Mouse (Mus musculus) thymus, adult 18-20 months (tissue): ENCODE results near the gene Rita1.
A peak's percentile ranks its signal among the peaks of the same experiment; 100 is the strongest.

Experiments used
- DNase-seq, 2 experiments: peaks; one replicate each; pipeline ENCODE4 v3.0.0; 2022; ENCODE audit warnings: mixed read lengths in 2 of 2

Gene Rita1

GRCm38 (mm10) chr5:120627515-120628300, 15.3 kb upstream of the Rita1 start:
- no peak for DNase-seq

DNA sequence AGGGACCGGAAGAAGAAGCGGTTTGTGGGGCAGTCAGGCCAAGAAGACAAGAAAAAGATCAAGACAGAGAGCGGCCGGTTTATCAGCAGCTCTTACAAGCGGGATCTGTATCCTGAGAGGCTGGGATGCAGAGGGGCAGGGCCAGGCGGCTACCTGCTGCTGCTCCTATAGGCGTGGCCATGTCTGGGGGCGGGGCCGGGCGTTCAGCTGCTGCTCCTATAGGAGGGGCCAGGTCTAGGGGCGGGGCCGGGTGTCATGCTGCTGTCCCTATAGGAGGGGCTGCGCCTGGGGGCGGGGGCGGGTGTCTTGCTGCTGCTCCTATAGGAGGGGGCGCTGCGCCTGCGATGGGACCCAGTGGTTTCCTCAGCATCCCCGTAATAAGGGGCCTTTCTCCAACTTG, 14.0 kb upstream of the Rita1 start:
- DNase-seq = no peak

DNA sequence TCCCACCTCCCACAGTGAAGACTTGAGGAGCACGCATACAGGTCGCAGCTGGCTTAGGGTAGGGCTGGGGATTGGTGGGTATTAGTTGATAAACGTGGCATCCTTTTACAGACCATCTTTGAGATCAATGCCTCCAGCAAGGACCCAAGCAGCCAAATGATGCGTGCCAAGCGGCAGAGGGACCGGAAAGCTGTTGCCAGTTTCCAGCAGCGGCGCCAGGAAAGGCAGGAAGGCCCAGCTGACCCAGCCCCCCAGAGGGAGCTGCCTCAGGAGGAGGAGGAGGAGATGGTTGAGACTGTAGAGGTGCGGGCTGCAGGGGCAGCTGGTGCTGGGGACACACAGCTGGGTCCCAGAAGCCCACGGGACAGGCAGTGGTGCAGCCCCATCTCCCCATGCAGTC, 12.0 kb upstream of the Rita1 start:
- DNase-seq = no peak

- peak in 1 of 2 experiments; percentile 60 for DNase-seq
Measured at GRCm38 (mm10) chr5:120622198-120622851, 9.9 kb upstream of the Rita1 start.

- no peak for DNase-seq
Measured at GRCm38 (mm10) chr5:120621846-120622197, 9.4 kb upstream of the Rita1 start.

DNA sequence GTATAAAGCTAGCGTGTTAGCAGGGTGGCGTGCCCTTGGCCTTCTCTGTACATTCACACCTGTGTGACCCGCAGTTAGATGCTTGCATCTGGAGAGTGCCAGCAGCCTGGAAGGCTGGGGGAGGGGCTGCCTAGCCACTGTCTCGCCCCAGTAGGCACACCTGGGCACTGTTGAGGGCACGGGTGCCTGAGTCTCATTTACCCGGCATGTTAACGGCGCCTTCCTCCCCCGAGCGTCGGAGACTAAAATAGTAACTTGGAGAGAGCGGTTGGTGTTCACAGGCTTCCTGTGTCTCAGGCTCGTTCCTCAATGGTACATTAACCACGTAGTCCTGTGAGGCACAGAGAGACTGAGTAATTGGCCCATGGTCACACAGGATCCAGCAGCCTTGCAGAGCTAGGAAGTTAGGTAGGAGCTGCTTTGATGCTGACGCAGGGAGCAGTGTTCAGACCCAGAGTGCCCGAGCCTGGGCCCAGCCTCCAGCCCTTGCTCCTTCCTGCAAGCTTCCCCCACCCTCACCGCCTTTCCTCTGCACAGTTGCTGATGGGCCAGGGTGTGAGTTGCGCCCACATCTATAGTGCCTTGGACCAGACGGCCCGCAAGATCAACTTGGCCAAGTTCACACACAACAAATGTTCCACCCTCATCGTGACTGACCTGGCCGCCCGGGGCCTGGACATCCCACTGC, 8.8 kb upstream of the Rita1 start:
- DNase-seq = peak; percentile 88 to 93

- peak; percentile 84 to 89 for DNase-seq
Measured at GRCm38 (mm10) chr5:120620375-120621077, 8.1 kb upstream of the Rita1 start.

GRCm38 (mm10) chr5:120619201-120619600, 6.8 kb upstream of the Rita1 start:
- peak; percentile 57 to 68 for DNase-seq

DNA sequence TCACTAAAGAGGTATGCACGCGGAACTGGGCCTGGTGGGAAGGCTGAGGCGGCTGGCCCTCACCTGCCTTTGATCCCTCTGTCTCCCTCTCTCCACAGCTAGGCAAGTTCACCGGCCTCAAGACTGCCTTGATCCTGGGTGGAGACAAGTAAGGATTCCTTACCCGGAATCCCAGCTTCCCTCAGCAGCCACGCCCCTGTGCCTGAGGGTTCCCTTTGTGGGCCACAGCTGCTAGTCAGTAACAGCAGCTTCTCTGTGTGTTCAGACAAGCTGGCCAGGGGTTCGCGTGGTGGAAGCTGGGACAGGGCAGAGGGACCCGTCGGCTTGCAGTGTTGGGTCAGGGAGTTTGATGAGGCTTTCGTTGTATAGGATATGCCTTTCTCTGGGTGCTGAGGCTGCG, 6.4 kb upstream of the Rita1 start:
- no peak for DNase-seq

GRCm38 (mm10) chr5:120615903-120616302, 3.5 kb upstream of the Rita1 start:
- no peak for DNase-seq

DNA sequence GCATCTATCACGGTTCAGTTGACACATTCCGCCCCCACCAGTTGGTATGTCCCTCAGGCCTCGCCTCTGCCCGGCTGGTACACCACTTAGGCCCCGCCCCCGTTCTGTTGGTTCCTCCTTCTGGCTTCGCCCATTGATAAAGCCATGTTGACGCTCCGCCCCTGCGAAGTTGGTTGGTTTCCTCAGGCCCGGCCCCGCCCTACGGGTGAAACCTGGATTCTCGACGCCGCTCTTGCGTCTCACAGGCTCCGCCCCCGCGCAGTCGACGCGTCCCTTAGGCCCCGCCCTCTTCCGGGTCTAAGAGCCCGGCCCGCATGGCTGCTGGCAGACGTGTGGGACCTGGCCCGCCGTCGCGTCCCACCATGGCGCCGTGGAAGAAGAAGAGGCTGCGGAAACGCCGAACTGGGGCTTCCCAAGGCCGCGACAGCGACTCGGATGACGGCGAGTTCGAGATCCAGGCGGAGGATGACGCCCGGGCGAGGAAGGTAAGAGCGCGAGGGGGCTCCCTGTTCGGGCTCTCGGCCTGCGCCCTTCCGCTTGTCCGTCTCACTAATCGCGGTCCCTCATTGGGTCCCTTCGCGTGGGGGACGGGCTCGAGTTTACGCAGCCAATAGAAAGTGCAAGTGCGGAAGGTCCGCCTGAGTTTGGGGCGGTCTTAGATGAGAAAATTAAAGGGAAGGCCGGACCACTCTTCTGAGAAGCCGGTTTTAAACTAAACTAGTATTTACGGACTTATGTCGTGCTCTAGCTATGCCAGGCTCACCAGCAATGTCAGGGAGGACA, 624 bp upstream of the Rita1 start:
- peak; percentile 100 for DNase-seq

- no peak for DNase-seq
Measured at GRCm38 (mm10) chr5:120611416-120611815, 973 bp downstream of the Rita1 start.

DNA sequence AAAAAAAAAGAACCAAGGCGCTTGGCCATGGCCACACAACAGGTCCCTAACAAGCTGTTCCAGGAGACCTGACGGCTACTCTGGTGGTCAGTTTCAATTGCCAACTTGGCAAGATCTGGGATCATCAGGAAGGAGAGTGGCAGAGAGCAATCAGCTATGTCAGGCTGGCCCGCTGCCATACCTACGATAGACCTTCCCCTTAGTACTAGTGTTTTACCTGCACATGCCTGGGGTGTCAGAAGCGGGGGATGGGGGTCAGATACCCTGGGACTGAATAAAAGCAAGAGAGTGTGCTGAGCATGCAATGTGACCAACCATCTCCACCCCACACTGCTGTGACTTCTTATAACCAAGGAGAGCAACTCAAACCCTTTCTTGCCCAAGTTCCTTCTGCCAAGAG, 1.5 kb downstream of the Rita1 start:
- DNase-seq = no peak

- no peak for DNase-seq
Measured at GRCm38 (mm10) chr5:120609246-120609775, 3.1 kb downstream of the Rita1 start.

- DNase-seq = no peak
Measured at GRCm38 (mm10) chr5:120607335-120607734, 5.1 kb downstream of the Rita1 start.

DNA sequence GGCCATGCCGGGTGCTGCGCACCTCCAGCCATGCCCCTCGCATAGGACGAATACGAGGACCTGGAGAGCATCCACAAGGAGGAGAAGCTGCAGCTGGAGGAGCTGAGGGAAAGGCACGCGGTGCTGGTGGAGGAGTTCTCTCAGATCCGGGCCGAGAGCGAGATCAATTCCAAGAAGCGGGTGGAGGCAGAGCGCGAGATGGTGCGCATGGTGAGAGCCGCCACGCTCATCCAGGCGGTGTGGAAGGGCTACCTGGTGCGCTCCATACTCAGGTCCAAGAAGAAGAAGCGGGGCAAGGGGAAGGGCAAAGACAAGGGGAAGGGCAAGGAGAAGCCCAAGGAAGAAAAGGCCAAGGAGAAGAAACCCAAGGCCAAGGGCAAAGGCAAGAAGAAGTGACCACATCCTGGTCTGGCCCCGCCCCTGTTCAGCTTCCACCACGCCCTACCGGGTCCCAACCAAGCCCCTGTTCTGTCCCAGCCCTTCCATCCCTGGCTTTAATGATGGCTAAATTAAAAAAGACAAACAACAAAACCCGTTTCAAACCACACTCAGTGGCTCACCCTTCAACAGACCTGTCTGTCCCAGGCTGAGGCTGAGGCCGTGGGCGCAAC, 5.7 kb downstream of the Rita1 start:
- DNase-seq = no peak

GRCm38 (mm10) chr5:120605688-120606087, 6.7 kb downstream of the Rita1 start:
- peak; percentile 51 to 65 for DNase-seq

- no peak for DNase-seq
Measured at GRCm38 (mm10) chr5:120605241-120605661, 7.1 kb downstream of the Rita1 start.

DNA sequence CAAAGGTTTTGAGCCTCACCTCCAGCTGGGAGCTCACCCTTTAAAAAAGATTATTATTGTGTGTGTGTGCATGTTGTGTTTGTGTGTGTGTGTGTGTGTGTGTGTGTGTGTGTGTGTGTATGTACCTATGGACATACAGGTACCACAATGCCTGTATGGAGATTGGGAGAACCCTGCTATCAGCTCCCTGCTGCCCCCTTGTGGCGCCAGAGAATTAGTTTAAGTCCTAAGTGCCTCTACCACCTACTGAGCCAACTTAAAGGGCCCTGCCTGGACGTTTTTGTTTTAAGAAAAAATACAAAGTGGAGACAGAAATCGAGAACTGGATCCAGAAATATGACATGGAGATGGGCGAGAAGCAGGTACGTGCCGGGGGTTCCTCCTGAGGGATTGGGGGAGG, 7.5 kb downstream of the Rita1 start:
- peak; percentile 49 to 64 for DNase-seq

- DNase-seq = no peak
Measured at GRCm38 (mm10) chr5:120603515-120603914, 8.9 kb downstream of the Rita1 start.

DNA sequence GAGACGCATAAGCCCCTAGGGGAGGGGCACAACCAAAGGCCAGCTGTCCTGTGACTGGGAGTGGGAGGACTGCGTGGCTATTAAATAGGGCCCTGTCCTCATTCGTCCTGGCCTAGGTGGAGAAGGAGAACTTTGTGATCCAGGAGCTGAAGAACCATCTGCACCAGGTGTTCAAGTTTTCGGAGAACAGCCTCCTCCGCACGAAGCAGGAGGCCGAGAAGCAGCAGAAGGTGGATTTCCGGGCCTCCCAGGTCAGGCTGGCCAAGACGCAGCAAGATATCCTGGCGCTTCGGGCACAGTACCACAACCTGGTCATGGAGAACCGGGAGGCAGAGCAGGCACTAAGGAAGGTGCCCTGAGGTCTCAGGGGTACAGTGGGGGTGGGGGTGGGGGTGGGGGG, 10.2 kb downstream of the Rita1 start:
- DNase-seq = no peak
